Mouse (Mus musculus) CH12.LX (cell line): ENCODE results near the gene Gcnt3. TPM values are rescaled to one million over a fixed set of nuclear protein-coding genes. Genes with fewer than 3 reads are reported as not detected.

Source experiments
- DNase-seq: peaks from one replicate; pipeline ENCODE4 v3.0.0-alpha.2; 2013; ENCODE audit errors: extremely low read depth
- H3K27ac ChIP-seq: 2 replicates; pipeline ENCODE4 v1.5.1; 2012; ENCODE audit warnings: low read depth, mild to moderate bottlenecking, control low read depth, moderate library complexity; ENCODE audit not compliant: insufficient read depth
- H3K27me3 ChIP-seq: replicated peaks from 2 replicates; pipeline ENCODE3; 2012; ENCODE audit warnings: inconsistent platforms
- H3K36me3 ChIP-seq, 2 experiments: replicated peaks in 1 of 2; 2 replicates each; pipeline versions ENCODE3 to v1.6.1; 2012; ENCODE audit warnings: inconsistent platforms in 1 of 2, low read length in 1 of 2, mild to moderate bottlenecking in 1 of 2, mixed read lengths in 1 of 2, moderate library complexity in 1 of 2; ENCODE audit not compliant: control insufficient read depth in 1 of 2, insufficient read depth in 1 of 2
- H3K4me1 ChIP-seq, 2 experiments: 2 replicates each; pipeline ENCODE4 v1.6.1; 2012; ENCODE audit warnings: inconsistent platforms in 1 of 2, moderate library complexity in 1 of 2; ENCODE audit not compliant: insufficient read depth in 2 of 2, control insufficient read depth in 1 of 2
- H3K4me2 ChIP-seq: 2 replicates; pipeline ENCODE4 v1.6.1; 2012; ENCODE audit warnings: low read depth, mild to moderate bottlenecking, control low read depth; ENCODE audit not compliant: poor library complexity, insufficient read depth, severe bottlenecking
- H3K4me3 ChIP-seq, 3 experiments: fragments of 150-350 bp in 1 of 3; sonication (generic) in 1 of 3; replicated peaks in 1 of 3; 2 replicates each; pipeline versions ENCODE3 to v1.5.1; 2011 to 2012; ENCODE audit warnings: low read depth in 2 of 3, low read length in 2 of 3, mild to moderate bottlenecking in 2 of 3, moderate library complexity in 2 of 3, control low read depth in 1 of 3, improper control_type of control experiment in 1 of 3, inconsistent platforms in 1 of 3, mixed read lengths in 1 of 3; ENCODE audit not compliant: poor library complexity in 1 of 3
- H3K79me2 ChIP-seq: replicated peaks from 2 replicates; pipeline ENCODE4 v1.6.1; 2012; ENCODE audit warnings: mild to moderate bottlenecking, moderate library complexity; ENCODE audit not compliant: control insufficient read depth, poor library complexity, insufficient read depth, severe bottlenecking; ENCODE audit errors: extremely low read depth
- H3K9ac ChIP-seq: 2 replicates; pipeline ENCODE4 v1.6.1; 2012; ENCODE audit warnings: low read depth, mild to moderate bottlenecking, control low read depth, moderate library complexity; ENCODE audit not compliant: insufficient read depth
- H3K9me3 ChIP-seq: replicated peaks from 2 replicates; pipeline ENCODE3; 2012; ENCODE audit warnings: low read length, inconsistent platforms, mixed read lengths
- CTCF ChIP-seq, 2 experiments: IDR thresholded peaks in 1 of 2; conservative IDR thresholded peaks in 1 of 2; 2 replicates each; pipeline ENCODE4 v1.5.1; 2011 to 2012; ENCODE audit warnings: low read depth in 2 of 2, low read length in 2 of 2, improper control_type of control experiment in 1 of 2, inconsistent platforms in 1 of 2, mild to moderate bottlenecking in 1 of 2, moderate library complexity in 1 of 2
- ELF1 ChIP-seq: IDR thresholded peaks from 2 replicates; pipeline ENCODE4 v1.6.1; 2014; ENCODE audit warnings: low read depth, mild to moderate bottlenecking, inconsistent platforms, low read length, improper control_type of control experiment
- EP300 ChIP-seq: IDR thresholded peaks from 2 replicates; pipeline ENCODE4 v1.6.1; 2011; ENCODE audit warnings: low read length, improper control_type of control experiment
- ETS1 ChIP-seq: conservative IDR thresholded peaks from 2 replicates; pipeline ENCODE4 v1.6.1; 2012; ENCODE audit warnings: low read depth, mild to moderate bottlenecking, inconsistent platforms, low read length, improper control_type of control experiment, moderate library complexity
- GABPA ChIP-seq: IDR thresholded peaks from 2 replicates; pipeline ENCODE4 v1.6.1; 2012; ENCODE audit warnings: low read depth, low read length, improper control_type of control experiment, inconsistent platforms; ENCODE audit not compliant: insufficient replicate concordance
- JUN ChIP-seq: IDR thresholded peaks from 2 replicates; pipeline ENCODE4 v1.6.1; 2011; ENCODE audit warnings: low read depth, mild to moderate bottlenecking, low read length, improper control_type of control experiment, moderate library complexity; ENCODE audit not compliant: insufficient read depth
- KAT2A ChIP-seq: IDR thresholded peaks from 2 replicates; pipeline ENCODE4 v1.6.1; 2012; ENCODE audit warnings: low read length, improper control_type of control experiment, inconsistent platforms; ENCODE audit not compliant: insufficient replicate concordance
- MAX ChIP-seq: IDR thresholded peaks from 2 replicates; pipeline ENCODE4 v1.6.1; 2011; ENCODE audit warnings: low read length, improper control_type of control experiment
- MAZ ChIP-seq: IDR thresholded peaks from 2 replicates; pipeline ENCODE4 v1.6.1; 2012; ENCODE audit warnings: low read depth, mild to moderate bottlenecking, inconsistent platforms, low read length, improper control_type of control experiment, moderate library complexity
- NRF1 ChIP-seq: IDR thresholded peaks from 2 replicates; pipeline ENCODE4 v1.6.1; 2014; ENCODE audit warnings: low read depth, mild to moderate bottlenecking, inconsistent platforms, low read length, improper control_type of control experiment, moderate library complexity
- SIN3A ChIP-seq: IDR thresholded peaks from 2 replicates; pipeline ENCODE4 v1.6.1; 2012; ENCODE audit warnings: low read length, improper control_type of control experiment, inconsistent platforms
- SMC3 ChIP-seq: IDR thresholded peaks from 2 replicates; pipeline ENCODE4 v1.6.1; 2011; ENCODE audit warnings: low read depth, low read length, improper control_type of control experiment
- TCF12 ChIP-seq: IDR thresholded peaks from 2 replicates; pipeline ENCODE4 v1.6.1; 2014; ENCODE audit warnings: low read depth, mild to moderate bottlenecking, inconsistent platforms, low read length, improper control_type of control experiment
- UBTF ChIP-seq: IDR thresholded peaks from 2 replicates; pipeline ENCODE4 v1.6.1; 2012; ENCODE audit warnings: low read depth, mild to moderate bottlenecking, inconsistent platforms, low read length, improper control_type of control experiment, moderate library complexity
- USF2 ChIP-seq: conservative IDR thresholded peaks from 2 replicates; pipeline ENCODE4 v1.6.1; 2011; ENCODE audit warnings: low read depth, low read length, improper control_type of control experiment
- ZKSCAN1 ChIP-seq: IDR thresholded peaks from 2 replicates; pipeline ENCODE4 v1.6.1; 2012; ENCODE audit warnings: low read depth, inconsistent platforms, low read length, improper control_type of control experiment, borderline replicate concordance
- ZMIZ1 ChIP-seq: IDR thresholded peaks from 2 replicates; pipeline ENCODE4 v1.6.1; 2012; ENCODE audit warnings: low read depth, mild to moderate bottlenecking, inconsistent platforms, low read length, improper control_type of control experiment
- dilution Hi-C: fragments of 300-500 bp; cut with MboI; formaldehyde crosslinking; loops from 2 replicates; pipeline ENCODE4 v1.14.3; 2020; ENCODE audit warnings: low sequenced_read_pairs; ENCODE audit not compliant: extremely low pct_unique_long_range_greater_than_20kb, extremely low pct_ligation_motif_present
- in situ Hi-C: fragments of 300-500 bp; cut with MboI; formaldehyde crosslinking; loops from 3 replicates; pipeline ENCODE4 v1.14.3; 2019; ENCODE audit warnings: low sequenced_read_pairs, low pct_ligation_motif_present, low pct_unique_long_range_greater_than_20kb, mixed read lengths
- polyA plus RNA-seq: library from polyadenylated mRNA; unstranded; fragments of >175 nt; gene quantifications from 2 replicates; pipeline ENCODE4 v1.2.1, GENCODE M21; 2012; ENCODE audit warnings: low read depth; ENCODE audit not compliant: insufficient read length
- total RNA-seq, 2 experiments: library from RNA; depleted of rRNA; stranded (reverse); fragments of 300-350 nt in 1 of 2; fragments of >200 nt in 1 of 2; gene quantifications; 2 replicates each; pipeline ENCODE4 v1.2.3; 2012 to 2014

Gene Gcnt3
- total and polyA plus RNA-seq, 3 experiments: 0.04 TPM; not detected in 1

GRCm38 (mm10) chr9:69994547-69994946, 43.3 kb downstream of the Gcnt3 start:
- dilution Hi-C loops: no loop called here
- H3K4me1 ChIP-seq: peaks cover 6 to 48% of the 10 kb centered on the region in 2 experiments; a peak in 3 of 4 replicates
- no peak for DNase-seq
- H3K9ac ChIP-seq: no peak overlapping the region
- TF ChIP-seq MAZ (no peak), ELF1 (no peak), ZMIZ1 (no peak)
- in situ Hi-C loops: no loop called here
- no peak overlapping the region for H3K27ac ChIP-seq
- no peak overlapping the region for H3K4me3 ChIP-seq
- peaks cover 41% of the 10 kb centered on the region for H3K79me2 ChIP-seq
- no peak overlapping the region for H3K4me2 ChIP-seq
- no peaks in the 10 kb centered on the region for H3K27me3 ChIP-seq
- peaks cover 2% of the 10 kb centered on the region for H3K9me3 ChIP-seq
- H3K36me3 ChIP-seq: peaks cover 32 to 65% of the 10 kb centered on the region in 2 experiments

GRCm38 (mm10) chr9:69993479-69993878, 44.4 kb downstream of the Gcnt3 start:
- Histone ChIP-seq H3K4me2 (no peak overlapping the region), H3K4me1 (peaks cover 6 to 48% of the 10 kb centered on the region in 2 experiments; a peak in 3 of 4 replicates), H3K9ac (peak overlapping the region; percentile 30; the same call in 1 of the 2 replicates), H3K27ac (no peak overlapping the region), H3K4me3 (no peak overlapping the region), H3K36me3 (peaks cover 23 to 54% of the 10 kb centered on the region in 2 experiments), H3K27me3 (no peaks in the 10 kb centered on the region), H3K79me2 (peaks cover 41% of the 10 kb centered on the region), H3K9me3 (no peaks in the 10 kb centered on the region)
- dilution Hi-C loops: no loop called here
- in situ Hi-C loops: no loop called here
- no peak for DNase-seq
- no peak for TF ChIP-seq TCF12
- TF ChIP-seq SIN3A: no peak
- no peak for TF ChIP-seq NRF1
- TF ChIP-seq MAX: no peak
- no peak for TF ChIP-seq CTCF (conservative IDR thresholded peaks at IDR 0.05 in 1 of 2, IDR thresholded peaks at IDR 0.05 in 1 of 2; ENCODE audit: low read depth in 2 of 2, low read length in 2 of 2)
- TF ChIP-seq ETS1: no peak
- TF ChIP-seq USF2: no peak
- no peak for TF ChIP-seq JUN
- TF ChIP-seq GABPA: no peak
- TF ChIP-seq KAT2A: no peak
- TF ChIP-seq EP300: no peak
- no peak for TF ChIP-seq ZKSCAN1
- no peak for TF ChIP-seq ELF1
- no peak for TF ChIP-seq SMC3
- TF ChIP-seq UBTF: no peak
